Mouse (Mus musculus) layer of hippocampus, adult 8-10 months (tissue): ENCODE results near the gene Olfr859. TPM values are rescaled to one million over a fixed set of nuclear protein-coding genes. Genes with fewer than 3 reads are reported as not detected.
"Not testable (repeated sequence)": the region's sequence is repeated elsewhere in the genome, so short reads cannot be mapped to it uniquely, and the experiment has no call there.

ENCODE experiments used
- DNase-seq, 2 experiments: peaks; one replicate each; pipeline ENCODE4 v3.0.0; 2022; ENCODE audit warnings: low spot score in 2 of 2
- total RNA-seq, 4 experiments: library from RNA; stranded (reverse); gene quantifications; 2 replicates each; pipeline ENCODE4 v1.2.4; 2022

Olfr859 gene
- total RNA-seq = not detected

- DNase-seq = not testable (repeated sequence)
Measured at GRCm38 (mm10) chr9:19804606-19805005, at the start of gene Olfr859. Olfr859 (plus strand) TSS chr9:19804906.

- DNase-seq = no peak
Measured at GRCm38 (mm10) chr9:19769136-19769535, 35.6 kb upstream of the Olfr859 start.

GRCm38 (mm10) chr9:19769701-19770100, 35.0 kb upstream of the Olfr859 start:
- DNase-seq = no peak

GRCm38 (mm10) chr9:19779983-19780382, 24.7 kb upstream of the Olfr859 start, which contains the start of gene Olfr58:
Olfr58 (plus strand) TSS chr9:19780283.
- DNase-seq = no peak

- DNase-seq = no peak
Measured at GRCm38 (mm10) chr9:19803000-19803399, 1.7 kb upstream of the Olfr859 start.

- no peak for DNase-seq
Measured at GRCm38 (mm10) chr9:19849647-19850046, 44.9 kb downstream of the Olfr859 start, which contains the start of gene Olfr860. Olfr860 (minus strand) TSS chr9:19849747.

Other genes with a start within 250 kb of the Olfr859 start
- not detected for gene Olfr854, start 237.5 kb upstream of the Olfr859 start, total RNA-seq
- not detected for gene Olfr855, start 222.3 kb upstream of the Olfr859 start, total RNA-seq
- 10 to 100 TPM; 20.5 to 26.2 (median 21.8) TPM for gene Zfp317, start 182.8 kb upstream of the Olfr859 start, total RNA-seq
- not detected for gene Olfr857, start 95.5 kb upstream of the Olfr859 start, total RNA-seq
- gene Olfr58, start 24.6 kb upstream of the Olfr859 start, total RNA-seq = not detected
- not detected for gene Olfr860, start 44.8 kb downstream of the Olfr859 start, total RNA-seq
- gene Olfr862, start 83.1 kb downstream of the Olfr859 start, total RNA-seq = not detected
- gene Olfr77, start 112.0 kb downstream of the Olfr859 start, total RNA-seq = not detected
- not detected for gene Olfr866, start 223.1 kb downstream of the Olfr859 start, total RNA-seq